Mouse (Mus musculus) bone marrow, adult 2 months (tissue): Measurements from ENCODE around the gene Pkd1l2.

Source experiments
- CTCF ChIP-seq: fragments of 200-500 bp; IDR thresholded peaks from 2 replicates; pipeline ENCODE4 v1.5.1; 2011; ENCODE audit warnings: low read length, control low read depth; ENCODE audit not compliant: control insufficient read depth, insufficient read depth
- POLR2A ChIP-seq: fragments of 200-500 bp; IDR thresholded peaks from 2 replicates; pipeline ENCODE4 v1.6.1; 2011; ENCODE audit warnings: low read depth, mild to moderate bottlenecking, control low read depth, low read length, borderline replicate concordance; ENCODE audit not compliant: control insufficient read depth

DNA sequence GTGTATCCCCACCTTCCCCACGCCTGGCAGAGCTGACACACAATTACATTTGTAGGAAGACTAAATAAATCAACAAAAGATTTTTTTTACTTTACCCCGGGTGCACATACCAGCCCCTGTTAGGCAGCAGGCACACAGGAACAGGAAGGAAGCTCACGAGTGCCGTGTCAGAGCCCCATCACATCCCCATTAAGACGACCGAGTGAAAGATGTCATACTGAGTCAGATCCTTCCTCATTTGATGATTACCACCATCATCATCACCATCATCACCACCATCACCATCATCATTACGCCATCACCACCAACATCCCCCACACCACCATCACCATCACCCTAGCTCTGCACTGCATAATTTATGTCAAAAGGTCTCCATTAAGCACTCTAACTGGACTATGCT is 15.3 kb downstream of the Pkd1l2 start:
- TF ChIP-seq CTCF: no peak
- TF ChIP-seq POLR2A: no peak
